Mouse (Mus musculus) intestine, postnatal 0 days (tissue): ENCODE measurements around the gene Hirip3. TPM values are rescaled to one million over a fixed set of nuclear protein-coding genes. Genes with fewer than 3 reads are reported as not detected.
A peak's percentile ranks its signal among the peaks of the same experiment; 100 is the strongest.

Experiments
- ATAC-seq: fragments of 200-750 bp; cut with Nextera tagmentation; 2 replicates; pipeline ENCODE4 v1.8.0; 2017; ENCODE audit warnings: mild to moderate bottlenecking, moderate TSS enrichment, moderate library complexity
- H3K27ac ChIP-seq: fragments of 300-500 bp; sonication (generic); 2 replicates; pipeline ENCODE4 v1.5.1; 2014; ENCODE audit warnings: mild to moderate bottlenecking, low read depth, low read length, moderate library complexity
- H3K27me3 ChIP-seq: fragments of 300-500 bp; sonication (generic); replicated peaks from 2 replicates; pipeline ENCODE4 v1.6.1; 2014; ENCODE audit warnings: low read length, mixed read lengths; ENCODE audit not compliant: control insufficient read depth, insufficient read depth
- H3K36me3 ChIP-seq: fragments of 300-500 bp; sonication (generic); 2 replicates; pipeline ENCODE4 v1.6.1; 2014; ENCODE audit warnings: mild to moderate bottlenecking, moderate library complexity; ENCODE audit not compliant: control insufficient read depth, insufficient read depth
- H3K4me1 ChIP-seq: fragments of 300-500 bp; sonication (generic); replicated peaks from 2 replicates; pipeline ENCODE4 v1.6.1; 2014; ENCODE audit warnings: antibody characterized with exemption, low read length, mixed read lengths; ENCODE audit not compliant: control insufficient read depth, insufficient read depth
- H3K4me2 ChIP-seq: fragments of 300-500 bp; sonication (generic); replicated peaks from 2 replicates; pipeline ENCODE4 v1.6.1; 2014; ENCODE audit warnings: low read depth, mild to moderate bottlenecking, moderate library complexity
- H3K4me3 ChIP-seq: fragments of 300-500 bp; sonication (generic); 2 replicates; pipeline ENCODE4 v1.5.1; 2014; ENCODE audit warnings: low read depth, low read length
- H3K9ac ChIP-seq: fragments of 300-500 bp; sonication (generic); 2 replicates; pipeline ENCODE4 v1.6.1; 2014; ENCODE audit warnings: mild to moderate bottlenecking, low read depth, low read length
- H3K9me3 ChIP-seq: fragments of 300-500 bp; sonication (generic); 2 replicates; pipeline ENCODE4 v1.6.1; 2016; ENCODE audit warnings: mixed run types; ENCODE audit not compliant: control insufficient read depth
- CTCF ChIP-seq: sonication (generic); IDR thresholded peaks from 2 replicates; pipeline ENCODE4 v1.5.1; 2016; ENCODE audit warnings: low read depth, mild to moderate bottlenecking, control low read depth, antibody characterized with exemption, moderate library complexity
- WGBS: fragments of 180-500 bp; shearing (Covaris S2); extraction: QIAGEN DNeasy Blood & Tissue Kit; methylation state at CpG from one replicate; pipeline ENCODE4 v1.1.7; 2014; 5-methylcytosine and 5-hydroxymethylcytosine counted together
- polyA plus RNA-seq: library from polyadenylated mRNA; unstranded; fragments of >200 nt; fragmentation: Nextera tagmentation; extraction: Ambion mirVana; gene quantifications from 2 replicates; pipeline ENCODE4 v1.2.1, GENCODE M21; 2015

Hirip3 gene
- polyA plus RNA-seq, 1 experiment from 2014 or later = 7.2 TPM

DNA sequence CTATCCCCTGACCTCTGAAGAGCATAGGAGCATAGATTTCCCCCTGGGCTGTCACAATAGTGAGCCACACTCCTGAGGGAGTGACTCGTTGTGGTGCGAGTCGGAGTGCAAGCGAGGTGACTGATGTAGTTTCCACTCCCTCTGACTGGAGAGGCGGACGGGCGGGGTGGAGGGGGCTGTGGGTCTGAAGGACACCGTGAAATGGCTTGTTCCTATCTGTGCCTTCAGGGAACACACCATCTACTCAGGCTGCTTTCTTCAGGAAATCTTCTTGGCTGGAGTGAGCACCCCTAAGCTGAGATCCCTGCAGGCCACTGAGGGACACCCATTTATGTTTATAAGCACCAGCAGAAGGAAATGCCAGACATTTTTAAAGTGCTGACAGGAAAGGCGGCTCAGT lies 39.0 kb upstream of the Hirip3 start:
- Histone ChIP-seq H3K4me2 (peak overlapping the region; percentile 51), H3K36me3 (no peaks in the 10 kb centered on the region), H3K9ac (no peak overlapping the region), H3K4me3 (no peak overlapping the region), H3K27me3 (peaks cover 35% of the 10 kb centered on the region), H3K4me1 (no peaks in the 10 kb centered on the region), H3K27ac (no peak overlapping the region), H3K9me3 (no peaks in the 10 kb centered on the region)
- no peak for TF ChIP-seq CTCF
- WGBS = 30% methylated on average over 9 of the region's 9 CpGs
- ATAC-seq = no peak

- H3K4me3 ChIP-seq = peak overlapping the region; percentile 9; the same call in 1 of the 2 replicates
- 4% methylated on average over 15 of the region's 19 CpGs for WGBS
These were observed 38.5 kb upstream of the Hirip3 start for GRCm38 (mm10) chr7:126823202-126823711.

GRCm38 (mm10) chr7:126823940-126824339 lies 37.8 kb upstream of the Hirip3 start:
- Histone ChIP-seq H3K4me2 (no peak overlapping the region), H3K27me3 (peaks cover 35% of the 10 kb centered on the region), H3K36me3 (no peaks in the 10 kb centered on the region), H3K27ac (no peak overlapping the region), H3K9ac (no peak overlapping the region), H3K4me1 (no peaks in the 10 kb centered on the region), H3K4me3 (no peak overlapping the region), H3K9me3 (no peaks in the 10 kb centered on the region)
- no peak for TF ChIP-seq CTCF
- 13% methylated on average over 10 of the region's 10 CpGs for WGBS
- ATAC-seq = no peak

More at GRCm38 (mm10) chr7:126823202-126823711, 38.5 kb upstream of the Hirip3 start:
- Histone ChIP-seq H3K4me2 (peak overlapping the region; percentile 51), H3K4me1 (no peaks in the 10 kb centered on the region), H3K9me3 (no peaks in the 10 kb centered on the region), H3K27ac (no peak overlapping the region), H3K27me3 (peaks cover 35% of the 10 kb centered on the region), H3K36me3 (no peaks in the 10 kb centered on the region), H3K9ac (no peak overlapping the region)
- no peak for TF ChIP-seq CTCF
- peak; percentile 19; the same call in 1 of the 2 replicates for ATAC-seq

- 17% methylated on average over 8 of the region's 8 CpGs for WGBS
- no peak for TF ChIP-seq CTCF
These were observed 36.4 kb upstream of the Hirip3 start for GRCm38 (mm10) chr7:126825403-126825802.

GRCm38 (mm10) chr7:126825952-126826351 lies 35.8 kb upstream of the Hirip3 start:
- WGBS = 68% methylated on average over 5 of the region's 5 CpGs
- H3K9me3 ChIP-seq = no peaks in the 10 kb centered on the region

More at GRCm38 (mm10) chr7:126825403-126825802, 36.4 kb upstream of the Hirip3 start:
- Histone ChIP-seq H3K4me3 (no peak overlapping the region), H3K27ac (no peak overlapping the region), H3K9ac (no peak overlapping the region), H3K36me3 (no peaks in the 10 kb centered on the region), H3K27me3 (peaks cover 35% of the 10 kb centered on the region), H3K9me3 (no peaks in the 10 kb centered on the region), H3K4me2 (no peak overlapping the region), H3K4me1 (no peaks in the 10 kb centered on the region)
- no peak for ATAC-seq

GRCm38 (mm10) chr7:126831539-126831938 lies 30.2 kb upstream of the Hirip3 start, which contains the start of gene 4930451I11Rik:
Gene 4930451I11Rik (minus strand): TSS chr7:126831639.
- no peak within 1 kb of the TSS for H3K27ac ChIP-seq
- H3K27me3 ChIP-seq = 0 out of 2 replicates have a peak, but pooled peaks cover 6% of the 10 kb centered on the region
- H3K9ac ChIP-seq = no peak within 1 kb of the TSS
- H3K9me3 ChIP-seq = no peaks in the 10 kb centered on the region
- H3K4me1 ChIP-seq = no peaks in the 10 kb centered on the region
- WGBS = 54% methylated on average over 5 of the region's 5 CpGs
- no peak for ATAC-seq
- peak within 1 kb of the TSS; percentile 20; the same call in 1 of the 2 replicates for H3K4me3 ChIP-seq
- no peak for TF ChIP-seq CTCF
- peak within 1 kb of the TSS; percentile 58 for H3K4me2 ChIP-seq
- H3K36me3 ChIP-seq = no peaks in the 10 kb centered on the region

More at GRCm38 (mm10) chr7:126825952-126826351, 35.8 kb upstream of the Hirip3 start:
- H3K4me2 ChIP-seq = no peak overlapping the region
- no peak for TF ChIP-seq CTCF
- H3K4me1 ChIP-seq = no peaks in the 10 kb centered on the region
- no peak overlapping the region for H3K4me3 ChIP-seq
- no peak for ATAC-seq
- H3K27ac ChIP-seq = no peak overlapping the region
- no peaks in the 10 kb centered on the region for H3K36me3 ChIP-seq
- no peak overlapping the region for H3K9ac ChIP-seq
- H3K27me3 ChIP-seq = peaks cover 35% of the 10 kb centered on the region
